Mouse (Mus musculus): ENCODE data around the gene Epm2aip1. TPM values are rescaled to one million over a fixed set of nuclear protein-coding genes. Genes with fewer than 3 reads are reported as not detected.

The Epm2aip1 gene
- total RNA-seq, 2 experiments from 2014 or later, result 80.1 to 83.0 TPM

- DNase-seq (ENCODE audit: low spot score in 2 of 2), result no peak
Measured at GRCm38 (mm10) chr9:111324881-111325280, 53.2 kb downstream of the Epm2aip1 start.

Other genes with a start within 250 kb of the Epm2aip1 start
- gene Ccrl2, start 214.4 kb upstream of the Epm2aip1 start, total RNA-seq (2021), result 1 to 10 TPM in 1 of 2 experiments, under 1 TPM in 1; 0.69 to 1.5 TPM
- gene Lrrfip2, start 154.3 kb upstream of the Epm2aip1 start, total RNA-seq (2021), result 10 to 100 TPM; 29.1 to 30.2 TPM
- gene Mlh1, start 138 bp upstream of the Epm2aip1 start, total RNA-seq (2021), result 10 to 100 TPM; 21.1 to 26.0 TPM
- 100 to 1,000 TPM in 1 of 2 experiments, 10 to 100 TPM in 1; 92.2 to 132 TPM for gene Trank1, start 39.8 kb downstream of the Epm2aip1 start, total RNA-seq (2021)
- 10 to 100 TPM in 1 of 2 experiments, 1 to 10 TPM in 1; 8.6 to 10.6 TPM for gene Dclk3, start 167.2 kb downstream of the Epm2aip1 start, total RNA-seq (2021)

All from layer of hippocampus, postnatal 10 days (tissue).